Mouse (Mus musculus) heart, adult 2 months (tissue): Measurements from ENCODE around the gene Srsf9. TPM values are rescaled to one million over a fixed set of nuclear protein-coding genes. Genes with fewer than 3 reads are reported as not detected.

Experiments
- DNase-seq, 2 experiments: peaks; one replicate each; pipeline ENCODE4 v3.0.0; 2021
- H3K27ac ChIP-seq: fragments of 200-600 bp; 2 replicates; pipeline ENCODE4 v1.8.1; 2022
- H3K27me3 ChIP-seq: fragments of 200-500 bp; 2 replicates; pipeline ENCODE4 v1.6.1; 2012; ENCODE audit warnings: mild to moderate bottlenecking, low read length, inconsistent platforms, mixed read lengths; ENCODE audit not compliant: control insufficient read depth, insufficient read depth
- H3K36me3 ChIP-seq: fragments of 200-500 bp; 2 replicates; pipeline ENCODE4 v1.6.1; 2012; ENCODE audit warnings: low read length, inconsistent platforms; ENCODE audit not compliant: control insufficient read depth, insufficient read depth
- H3K4me1 ChIP-seq: fragments of 200-500 bp; 2 replicates; pipeline ENCODE4 v1.6.1; 2011; ENCODE audit warnings: low read length; ENCODE audit not compliant: control insufficient read depth, insufficient read depth
- H3K4me3 ChIP-seq: fragments of 200-600 bp; 2 replicates; pipeline ENCODE4 v1.8.1; 2022
- H3K79me2 ChIP-seq: fragments of 200-500 bp; replicated peaks from 2 replicates; pipeline ENCODE4 v1.6.1; 2012; ENCODE audit warnings: mild to moderate bottlenecking, inconsistent platforms, low read length, moderate library complexity, mixed read lengths; ENCODE audit not compliant: control insufficient read depth, insufficient read depth
- H3K9ac ChIP-seq: fragments of 200-500 bp; 2 replicates; pipeline ENCODE4 v1.6.1; 2012; ENCODE audit warnings: low read depth, mild to moderate bottlenecking, control low read depth, inconsistent platforms, low read length, mixed read lengths
- CTCF ChIP-seq: fragments of 200-600 bp; IDR thresholded peaks from 2 replicates; pipeline ENCODE4 v1.8.1; 2022; ENCODE audit warnings: antibody characterized with exemption, mild to moderate bottlenecking, moderate library complexity
- EP300 ChIP-seq: fragments of 200-500 bp; IDR thresholded peaks from 2 replicates; pipeline ENCODE4 v1.6.1; 2011; ENCODE audit warnings: low read depth, low read length, control low read depth; ENCODE audit not compliant: insufficient read depth
- POLR2A ChIP-seq: fragments of 200-500 bp; IDR thresholded peaks from 2 replicates; pipeline ENCODE4 v1.6.1; 2011; ENCODE audit warnings: mild to moderate bottlenecking, low read depth, low read length, control low read depth; ENCODE audit not compliant: insufficient read depth
- WGBS: fragments of 180-500 bp; shearing (Covaris S2); methylation state at CpG from one replicate; pipeline ENCODE4 v1.1.7; 2018; 5-methylcytosine and 5-hydroxymethylcytosine counted together
- intact Hi-C: fragments of 180-260 bp; cut with DNase I; formaldehyde crosslinking; loops from one replicate; pipeline ENCODE4 v1.15.1; 2025
- polyA plus RNA-seq: library from polyadenylated mRNA; depleted of rRNA; stranded (reverse); fragments of >200 nt; gene quantifications from 2 replicates; pipeline ENCODE4 v1.2.3, GENCODE M21; 2012
- total RNA-seq, 2 experiments: library from RNA; stranded (reverse); gene quantifications; 2 replicates each; pipeline ENCODE4 v1.2.3; 2021

The Srsf9 gene
- total and polyA plus RNA-seq, 3 experiments, result 11.8 to 16.1 (median 14.9) TPM

GRCm38 (mm10) chr5:115317645-115318328 lies 9.2 kb upstream of the Srsf9 start:
- no peak overlapping the region for H3K4me3 ChIP-seq

GRCm38 (mm10) chr5:115319004-115319940 lies 7.7 kb upstream of the Srsf9 start:
- H3K27ac ChIP-seq, result peak overlapping the region; percentile 68
- WGBS, result 1% methylated on average over 22 of the region's 22 CpGs
- H3K79me2 ChIP-seq, result no peaks in the 10 kb centered on the region
- peak overlapping the region; percentile 53 for H3K4me3 ChIP-seq
- H3K27me3 ChIP-seq, result no peaks in the 10 kb centered on the region
- intact Hi-C loops, result loop anchor here (2.0 kb wide), 1 partner anchor 18 kb away; the partner anchor contains the start of gene Dynll1
- TF ChIP-seq POLR2A (peak; percentile 49; the same call in 1 of the 2 replicates), CTCF (peak; percentile 69), EP300 (0 out of 2 replicates have a peak, but pooled peaks have one; percentile 40)
- H3K4me1 ChIP-seq, result no peaks in the 10 kb centered on the region
- H3K9ac ChIP-seq, result peak overlapping the region; percentile 12
- DNase-seq, result peak; percentile 75 to 81
- H3K36me3 ChIP-seq, result no peaks in the 10 kb centered on the region

More at GRCm38 (mm10) chr5:115317645-115318328, 9.2 kb upstream of the Srsf9 start:
- H3K79me2 ChIP-seq, result no peaks in the 10 kb centered on the region
- no peak overlapping the region for H3K9ac ChIP-seq
- TF ChIP-seq POLR2A (no peak), CTCF (no peak), EP300 (no peak)
- no peaks in the 10 kb centered on the region for H3K4me1 ChIP-seq
- H3K27me3 ChIP-seq, result no peaks in the 10 kb centered on the region
- WGBS, result 32% methylated on average over 10 of the region's 10 CpGs
- no peak for DNase-seq
- no peaks in the 10 kb centered on the region for H3K36me3 ChIP-seq
- no peak overlapping the region for H3K27ac ChIP-seq
- intact Hi-C loops, result loop anchor here (2.0 kb wide), 1 partner anchor 17 kb away; the partner anchor contains the start of gene Dynll1

- peak overlapping the region; percentile 80 for H3K9ac ChIP-seq
- H3K4me3 ChIP-seq, result peak overlapping the region; percentile 98
- intact Hi-C loops, result loop anchor here (2.0 kb wide), 2 partner anchors 26 to 54 kb away; partner anchors contain the start of genes Dynll1 and Rnf10
- H3K36me3 ChIP-seq, result no peaks in the 10 kb centered on the region
- H3K27me3 ChIP-seq, result no peaks in the 10 kb centered on the region
- no peaks in the 10 kb centered on the region for H3K79me2 ChIP-seq
- DNase-seq, result peak in 1 of 2 experiments; percentile 21
- TF ChIP-seq POLR2A (no peak), CTCF (no peak), EP300 (no peak)
- peaks cover 3% of the 10 kb centered on the region; the same call in 1 of the 2 replicates for H3K4me1 ChIP-seq
- 12% methylated on average over 11 of the region's 11 CpGs for WGBS
- H3K27ac ChIP-seq, result peak overlapping the region; percentile 80
Measured at GRCm38 (mm10) chr5:115326256-115326831, 633 bp upstream of the Srsf9 start.

- Histone ChIP-seq H3K4me1 (peaks cover 3% of the 10 kb centered on the region; the same call in 1 of the 2 replicates), H3K9ac (peak overlapping the region; percentile 87), H3K27me3 (no peaks in the 10 kb centered on the region), H3K36me3 (no peaks in the 10 kb centered on the region), H3K79me2 (no peaks in the 10 kb centered on the region), H3K4me3 (peak overlapping the region; percentile 98), H3K27ac (peak overlapping the region; percentile 80)
- DNase-seq, result peak; percentile 46 to 65
- intact Hi-C loops, result loop anchor here (1.0 to 2.0 kb wide), 3 partner anchors 12 to 55 kb away; partner anchors contain the start of genes Dynll1 and Rnf10
- TF ChIP-seq CTCF, result no peak
- no peak for TF ChIP-seq POLR2A
- TF ChIP-seq EP300, result no peak
- 1% methylated on average over 54 of the region's 55 CpGs for WGBS
Measured at GRCm38 (mm10) chr5:115327610-115328548, 902 bp downstream of the Srsf9 start.
